Mouse (Mus musculus): ENCODE measurements around the gene Arhgap24.

The Arhgap24 gene

DNA sequence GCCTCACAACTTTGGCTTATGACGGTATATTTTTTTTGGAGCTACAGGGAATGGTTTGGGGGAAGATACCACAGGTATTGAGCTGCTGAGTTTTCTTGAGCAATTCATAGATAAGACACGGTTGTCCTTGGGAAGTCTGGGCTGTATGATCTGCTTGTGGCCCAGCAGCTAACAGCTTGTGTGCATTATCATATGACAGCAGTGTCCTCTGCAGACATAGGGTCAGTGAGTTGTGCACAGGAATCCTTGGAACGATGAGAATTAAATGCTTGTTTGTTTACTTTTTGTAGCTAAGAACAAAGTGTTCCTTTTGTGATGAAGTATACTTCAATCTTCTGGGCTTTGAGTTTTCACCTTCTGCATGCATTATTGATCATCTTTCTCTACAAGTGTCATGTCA lies 21.9 kb downstream of the Arhgap24 start:
- no peak for DNase-seq

DNA sequence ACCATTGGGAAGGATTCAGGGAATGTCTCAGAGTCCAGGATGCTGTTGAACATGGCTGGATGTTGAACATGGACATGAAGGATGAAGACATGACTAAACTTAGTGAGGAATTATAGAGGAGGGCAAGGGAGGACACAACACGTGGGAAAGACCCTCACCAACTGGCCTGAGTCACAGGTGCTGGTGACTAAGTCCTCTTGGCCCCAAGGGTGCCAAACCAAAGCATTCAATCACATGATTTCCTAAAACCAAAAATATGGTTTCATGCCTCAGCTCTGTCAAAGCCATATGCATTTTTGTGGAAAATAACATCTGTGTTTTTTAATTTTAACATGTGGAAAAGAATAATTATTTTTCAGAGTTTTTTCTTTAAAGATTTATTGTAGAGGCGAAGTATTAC lies 22.7 kb downstream of the Arhgap24 start:
- DNase-seq: no peak

DNA sequence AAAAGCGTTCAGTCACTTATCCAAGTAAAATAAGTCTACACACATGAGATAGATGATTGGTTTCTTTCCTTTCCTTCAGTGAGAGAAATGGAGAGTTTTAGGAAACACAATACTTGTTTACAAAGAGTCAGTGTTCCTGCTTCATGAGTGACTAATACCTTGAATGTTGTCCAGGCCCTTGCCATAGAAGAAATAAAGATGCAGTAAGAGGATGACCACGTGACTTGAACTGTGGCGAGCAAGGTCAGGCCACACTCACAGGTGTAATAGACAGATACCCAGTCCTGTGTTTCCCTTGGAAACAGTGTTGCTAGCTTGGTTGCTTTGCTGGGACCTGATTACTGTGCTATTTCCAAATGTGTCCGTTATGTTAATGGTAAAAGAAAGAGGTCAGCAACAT lies 23.4 kb downstream of the Arhgap24 start:
- no peak for DNase-seq

DNA sequence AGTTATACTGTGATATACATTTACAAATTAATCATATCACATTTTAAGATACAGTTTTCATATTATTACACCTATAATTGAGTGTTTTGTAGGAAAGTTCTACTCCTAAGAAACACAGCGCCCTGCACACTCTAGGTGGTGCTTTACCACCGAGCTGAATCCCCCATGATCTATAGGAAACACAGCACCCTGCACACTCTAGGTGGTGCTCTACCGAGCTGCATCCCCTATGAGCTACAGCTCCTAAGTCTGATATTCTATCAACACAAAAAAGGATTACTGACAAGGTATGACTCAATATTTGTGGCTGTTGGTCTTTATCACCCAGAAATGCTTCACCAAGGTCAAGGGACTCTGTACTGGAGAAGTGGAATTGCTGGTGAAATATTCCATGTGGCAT lies 27.0 kb downstream of the Arhgap24 start:
- no peak for DNase-seq

DNA sequence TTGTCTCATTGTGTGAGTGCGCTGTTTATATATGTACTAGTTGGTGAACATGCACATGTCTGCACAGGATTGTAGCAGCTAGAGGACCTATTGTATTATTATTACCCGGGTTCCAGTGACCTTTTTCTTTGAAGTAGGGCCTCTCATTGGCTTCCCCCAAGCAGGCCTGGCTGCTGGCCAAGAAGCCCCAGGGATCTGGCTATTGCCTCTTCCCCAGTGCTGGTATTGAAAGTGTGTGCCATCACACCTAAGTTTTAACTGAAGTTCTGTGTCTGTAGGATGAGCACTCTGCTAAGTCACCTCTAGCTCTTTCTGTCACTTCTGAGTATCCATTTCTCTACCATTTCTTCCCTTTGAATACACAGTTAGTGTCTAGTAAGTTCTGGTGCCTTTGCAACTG lies 28.2 kb downstream of the Arhgap24 start:
- DNase-seq: peak; percentile 17

DNA sequence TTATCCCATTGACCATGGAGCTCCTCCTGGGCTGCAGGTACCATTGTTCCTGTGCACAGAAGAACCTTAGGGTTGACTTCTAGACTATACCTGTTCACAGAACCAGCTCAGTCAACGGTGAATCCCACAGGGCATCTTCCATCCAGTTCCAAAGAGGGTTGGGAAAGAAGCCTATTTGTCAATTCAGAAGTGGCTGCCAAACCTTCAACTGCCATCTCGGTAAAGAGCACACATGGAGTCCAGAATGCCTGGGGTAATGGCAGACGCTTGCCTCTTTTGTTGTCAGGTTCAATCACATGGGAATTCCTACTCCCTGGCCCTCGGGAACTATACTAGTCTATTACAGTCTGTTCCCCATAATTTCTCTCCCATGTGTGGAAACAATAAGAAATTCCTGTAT lies 30.5 kb downstream of the Arhgap24 start:
- no peak for DNase-seq

DNA sequence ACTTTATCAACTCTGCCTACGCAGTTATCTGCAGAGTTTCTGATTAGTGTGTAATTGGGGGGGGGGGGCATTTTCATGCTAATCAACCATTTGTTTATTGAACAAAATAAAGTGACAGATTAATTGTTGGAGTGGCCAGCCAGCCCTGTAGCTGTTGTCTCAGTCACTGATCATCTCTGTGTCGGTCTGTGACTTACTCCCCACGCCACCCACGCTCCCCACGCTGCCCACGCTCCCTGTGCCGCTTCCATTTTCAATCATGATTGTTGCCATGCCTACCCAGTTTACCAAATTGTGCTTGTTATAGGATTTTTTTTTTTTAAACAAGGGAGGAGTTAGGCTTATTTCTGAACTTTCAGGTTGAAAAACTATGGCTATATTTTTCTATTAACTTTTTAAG lies 34.3 kb downstream of the Arhgap24 start:
- DNase-seq: no peak

DNA sequence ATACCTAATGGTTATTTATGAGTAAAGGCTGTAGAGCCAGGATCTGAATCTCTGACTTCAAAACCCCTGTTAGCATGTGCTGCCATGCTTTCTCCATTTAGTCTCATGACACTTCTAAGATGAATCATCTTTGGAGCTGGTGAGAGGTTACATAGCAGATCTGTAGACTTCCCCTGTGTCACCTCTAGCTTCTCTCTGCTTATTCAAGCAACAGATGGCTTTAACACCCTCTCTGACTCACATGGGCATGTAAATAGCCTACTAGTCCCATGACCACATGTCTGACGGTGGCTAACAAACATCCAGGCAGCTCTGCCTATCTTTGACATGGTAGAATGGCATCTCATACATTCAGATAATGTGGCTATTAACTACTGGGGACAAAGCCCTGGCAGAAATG lies 39.3 kb downstream of the Arhgap24 start:
- no peak for DNase-seq

DNA sequence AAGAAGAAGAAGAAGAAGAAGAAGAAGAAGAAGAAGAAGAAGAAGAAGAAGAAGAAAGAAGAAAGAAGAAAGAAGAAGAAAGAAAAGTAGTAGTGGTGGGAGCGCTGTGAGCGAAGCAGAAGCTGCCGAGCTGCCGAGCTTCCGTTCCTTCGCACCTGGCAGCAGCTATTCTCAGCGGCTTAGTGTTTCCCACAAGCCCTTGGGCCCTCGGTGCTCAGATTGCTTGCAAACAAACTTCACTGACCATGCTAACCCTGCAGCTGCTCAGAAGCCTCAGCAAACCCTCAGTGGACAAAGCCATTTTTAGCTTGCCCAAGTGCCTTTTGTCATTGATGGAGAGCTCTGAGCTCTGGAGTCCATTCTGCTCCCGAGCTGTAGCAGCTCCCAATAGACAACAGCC lies 54.1 kb downstream of the Arhgap24 start:
- DNase-seq: no peak

DNA sequence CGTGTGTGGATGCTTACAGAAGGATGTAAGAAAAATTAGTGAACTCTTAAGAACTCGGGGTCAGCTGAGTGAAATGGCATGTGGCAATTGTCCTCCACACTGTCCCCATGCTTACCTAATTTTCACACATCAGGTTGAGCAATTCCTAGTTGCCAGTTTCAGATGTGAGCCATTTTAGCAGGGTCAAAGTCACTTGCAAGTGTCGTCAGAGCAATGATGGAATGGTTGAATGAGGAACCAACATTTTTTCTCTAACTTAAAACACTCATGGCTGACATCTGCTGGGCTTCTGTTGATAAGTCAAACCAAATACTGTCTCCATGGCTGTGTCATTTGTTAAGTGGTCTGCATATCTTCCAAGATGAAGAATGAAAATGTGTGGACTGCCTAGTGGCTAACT lies 56.6 kb downstream of the Arhgap24 start:
- no peak for DNase-seq

DNA sequence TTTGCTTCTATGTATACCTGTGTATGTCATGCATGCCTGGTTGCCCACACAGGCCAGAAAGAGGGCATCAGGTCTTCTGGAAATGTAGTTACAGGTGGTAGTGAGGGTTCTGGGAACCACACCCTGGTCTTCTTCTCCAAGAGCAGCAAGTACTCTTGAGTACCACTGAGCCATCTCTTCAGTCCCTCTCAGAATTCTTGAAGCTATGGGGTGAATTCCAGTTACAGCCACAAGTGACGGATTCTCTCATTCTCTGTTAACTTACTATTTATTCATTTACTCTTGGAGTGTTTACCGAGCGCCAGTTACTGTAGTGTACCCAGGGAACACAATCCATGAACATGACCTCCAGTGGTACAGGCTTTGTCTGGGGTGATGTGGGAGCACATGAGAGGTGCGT lies 65.1 kb downstream of the Arhgap24 start:
- DNase-seq: no peak

DNA sequence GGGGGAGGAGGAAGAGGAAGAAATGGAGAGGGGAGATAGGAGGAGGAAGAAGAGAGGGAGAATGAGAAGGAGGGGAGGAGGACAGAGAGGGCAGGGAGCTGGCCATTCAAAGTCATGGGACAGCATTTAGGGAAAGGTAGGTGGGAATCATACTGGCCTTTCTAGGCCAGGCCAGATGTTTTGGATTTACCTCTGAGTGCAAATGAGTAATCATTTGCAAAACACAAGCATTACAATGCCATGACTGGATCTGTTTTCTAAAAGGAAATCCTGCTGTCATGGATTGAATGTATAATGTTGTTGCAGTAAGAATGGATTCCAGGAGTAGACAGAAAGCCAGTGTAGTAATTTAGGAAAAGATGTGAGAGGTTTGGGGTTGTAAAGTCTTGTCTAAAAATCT lies 66.6 kb downstream of the Arhgap24 start:
- no peak for DNase-seq

DNA sequence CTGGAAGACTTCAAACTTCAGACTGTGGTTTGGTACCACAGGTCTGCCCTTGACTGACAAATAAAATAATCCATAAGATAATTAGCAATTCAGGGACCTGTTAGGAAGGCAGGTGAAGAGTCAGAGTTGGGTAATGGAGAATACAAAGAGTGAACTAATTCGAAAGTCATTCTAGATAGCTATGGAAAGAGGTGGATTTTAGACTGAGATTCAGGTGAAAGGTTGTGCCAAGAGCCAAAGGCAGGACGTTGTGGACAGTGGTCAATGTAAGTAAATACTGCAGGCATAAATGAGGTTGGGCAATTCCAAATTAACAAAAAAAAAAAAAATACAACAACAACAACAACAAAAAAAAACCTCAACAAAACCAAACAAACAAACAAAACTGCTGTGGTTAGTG lies 67.2 kb downstream of the Arhgap24 start:
- no peak for DNase-seq

DNA sequence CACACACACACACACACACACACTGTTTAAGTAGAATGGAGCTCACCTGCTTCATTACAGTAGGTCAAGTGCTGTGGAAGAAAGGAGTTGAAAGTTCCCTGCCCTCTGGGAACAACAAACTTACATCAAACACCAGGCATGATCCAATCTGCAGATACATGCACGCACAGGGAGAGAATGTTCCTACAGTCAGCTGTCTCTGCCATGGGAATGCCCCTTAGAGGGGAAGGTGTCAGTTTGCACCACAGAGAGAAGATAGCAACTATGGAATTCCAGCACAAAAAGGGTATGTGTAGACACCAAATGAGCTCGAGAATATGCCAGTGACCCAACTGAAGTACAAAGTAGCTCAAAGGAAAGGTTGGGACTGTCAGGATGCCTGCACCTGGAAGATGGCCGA lies 69.0 kb downstream of the Arhgap24 start:
- no peak for DNase-seq

DNA sequence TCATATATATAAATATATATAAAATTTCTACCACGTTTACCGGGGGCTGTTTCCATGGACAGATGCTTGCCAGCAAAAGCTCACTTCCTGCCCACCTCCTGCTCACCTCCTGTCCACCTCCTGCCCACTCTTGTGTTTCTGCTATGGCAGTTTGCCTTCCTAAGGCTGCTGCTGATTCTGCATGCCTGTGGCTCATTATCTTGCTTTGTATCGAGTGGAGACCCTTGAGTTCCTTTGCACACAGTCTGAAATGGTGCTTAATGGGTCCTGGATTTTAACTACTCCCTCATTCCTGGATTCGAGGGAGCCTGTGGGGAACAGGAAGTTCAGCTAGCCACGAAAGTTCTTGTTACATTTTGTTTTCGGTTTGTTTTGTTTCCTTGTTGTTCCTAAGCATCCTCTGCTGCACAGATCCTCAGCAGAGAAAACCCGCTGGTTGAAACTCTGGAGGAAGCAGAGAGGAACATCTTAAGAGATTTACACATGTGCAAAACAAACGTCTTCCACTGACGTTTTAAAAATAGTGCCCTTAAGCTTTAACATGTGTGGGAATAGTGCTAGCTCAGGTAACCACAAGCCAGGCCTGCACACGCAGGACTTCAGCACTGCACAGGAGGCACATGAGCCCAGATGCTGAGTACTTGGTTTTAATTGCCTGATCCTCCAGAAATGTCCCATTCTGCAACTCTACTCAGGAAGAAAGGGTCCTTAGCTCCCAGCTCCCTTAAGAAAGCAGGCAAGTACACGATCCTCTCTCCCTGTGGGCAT lies 69.9 kb downstream of the Arhgap24 start:
- DNase-seq: no peak

DNA sequence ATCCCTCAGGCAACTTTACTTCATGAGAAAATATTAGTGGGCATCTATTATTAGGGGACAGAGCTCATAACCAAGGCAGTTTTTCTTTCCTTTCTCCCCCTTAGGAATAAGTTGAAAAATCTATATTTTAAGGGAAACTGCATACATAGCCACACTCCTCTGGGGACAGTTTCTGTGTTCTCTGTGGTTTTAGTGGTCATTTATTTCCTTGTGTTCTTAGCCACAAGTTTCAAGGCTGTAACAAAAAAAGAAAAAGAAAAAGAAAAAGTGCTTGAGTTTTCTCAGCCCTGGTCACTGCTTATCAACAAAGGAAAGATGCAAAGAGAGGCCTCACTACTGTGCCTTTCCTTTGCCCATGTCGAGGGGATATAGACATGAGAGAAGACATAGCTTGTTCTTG lies 71.3 kb downstream of the Arhgap24 start:
- no peak for DNase-seq

DNA sequence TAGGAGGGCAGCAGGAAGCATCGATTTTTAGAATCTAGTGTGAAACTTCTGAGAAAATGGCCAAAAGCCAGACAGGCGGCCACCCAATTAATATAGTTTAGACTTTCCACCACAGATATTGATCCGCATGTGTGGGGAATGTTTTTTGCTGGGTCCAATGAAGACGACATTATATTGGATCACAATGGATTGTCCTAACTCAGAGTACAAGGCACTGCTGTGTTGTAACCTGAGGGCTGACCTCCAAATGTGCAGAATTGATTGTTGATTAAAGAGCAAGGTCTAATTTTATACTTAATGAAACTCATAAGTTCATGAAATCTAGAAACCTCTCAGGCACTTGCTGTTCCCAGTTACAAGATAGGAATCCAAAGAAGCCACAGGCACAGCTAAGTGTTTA lies 74.8 kb downstream of the Arhgap24 start:
- no peak for DNase-seq

DNA sequence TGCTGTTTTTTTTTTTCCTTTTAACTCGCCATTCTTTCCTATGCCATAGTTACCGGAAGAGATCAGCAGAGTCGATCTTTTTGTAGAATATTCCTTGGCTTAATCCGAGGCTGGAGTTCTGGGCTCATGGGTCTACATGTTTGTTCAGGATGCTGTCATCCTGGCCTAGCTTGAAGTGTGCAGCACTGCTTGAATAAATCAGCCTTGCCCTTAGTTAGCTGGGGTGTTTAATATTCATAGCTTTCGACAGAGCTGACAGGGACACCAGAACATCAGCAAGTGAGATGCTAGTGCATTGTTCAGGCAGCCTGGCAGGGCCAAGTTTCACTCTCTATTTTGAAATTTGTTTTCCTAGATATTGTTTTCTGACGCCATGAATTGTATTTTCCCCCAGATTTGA lies 79.1 kb downstream of the Arhgap24 start:
- no peak for DNase-seq

DNA sequence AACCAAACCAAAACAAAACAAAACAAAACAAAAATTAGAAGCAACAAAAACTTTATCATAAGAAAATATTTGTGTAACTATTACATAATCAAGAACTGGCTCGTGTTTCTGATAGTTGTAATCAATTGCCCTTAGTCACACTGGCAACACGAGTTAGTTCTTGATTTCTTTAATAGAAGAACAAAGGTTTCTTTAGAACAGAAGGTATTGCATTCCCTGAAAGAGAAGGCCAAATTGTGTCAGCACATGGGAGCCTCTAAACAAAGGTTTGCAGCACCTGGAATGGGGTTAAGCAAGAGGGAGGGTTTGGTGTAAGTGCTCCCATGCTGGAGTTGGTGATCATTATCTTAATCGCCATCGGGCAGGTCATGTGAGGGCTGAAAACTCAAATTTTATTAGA lies 82.8 kb downstream of the Arhgap24 start:
- DNase-seq: no peak

DNA sequence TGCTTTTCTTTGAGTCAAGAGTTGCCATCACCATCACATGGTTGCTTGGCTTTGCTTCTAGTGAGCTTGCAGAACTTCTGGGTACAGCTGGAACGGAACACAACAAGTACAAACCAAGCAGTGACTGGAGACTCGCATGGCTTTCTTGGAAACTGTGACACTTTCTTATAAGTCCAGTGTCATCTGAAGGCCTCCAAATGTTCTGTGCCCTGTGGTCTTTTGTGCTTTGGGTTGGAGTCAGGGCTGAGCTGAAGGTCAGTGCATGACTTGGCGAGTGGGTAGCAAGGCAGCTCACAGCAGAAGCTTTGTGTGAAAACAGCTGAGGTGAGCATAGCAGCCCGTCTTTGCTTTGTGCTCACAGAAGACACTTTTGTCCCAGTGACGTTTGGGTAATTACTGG lies 87.6 kb downstream of the Arhgap24 start:
- DNase-seq: no peak

DNA sequence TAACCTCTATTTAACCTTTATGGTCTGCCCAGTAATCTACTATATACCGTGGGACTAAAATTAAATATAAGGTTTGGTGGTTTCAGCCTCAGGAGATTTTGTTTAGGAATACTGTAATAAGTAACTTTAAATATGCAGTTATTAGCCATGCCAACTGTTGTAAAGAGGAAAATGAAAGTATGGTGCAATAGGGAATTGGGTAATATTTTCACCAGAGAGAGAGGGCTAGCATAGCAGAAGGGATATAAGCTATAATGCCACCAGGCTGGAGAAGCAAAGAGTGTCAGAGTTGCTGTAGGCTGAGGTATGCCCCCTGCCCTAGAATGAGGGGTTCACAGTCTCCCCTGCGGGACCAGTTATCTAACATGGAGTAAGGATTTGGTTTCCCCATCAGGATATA lies 90.3 kb downstream of the Arhgap24 start:
- no peak for DNase-seq

DNA sequence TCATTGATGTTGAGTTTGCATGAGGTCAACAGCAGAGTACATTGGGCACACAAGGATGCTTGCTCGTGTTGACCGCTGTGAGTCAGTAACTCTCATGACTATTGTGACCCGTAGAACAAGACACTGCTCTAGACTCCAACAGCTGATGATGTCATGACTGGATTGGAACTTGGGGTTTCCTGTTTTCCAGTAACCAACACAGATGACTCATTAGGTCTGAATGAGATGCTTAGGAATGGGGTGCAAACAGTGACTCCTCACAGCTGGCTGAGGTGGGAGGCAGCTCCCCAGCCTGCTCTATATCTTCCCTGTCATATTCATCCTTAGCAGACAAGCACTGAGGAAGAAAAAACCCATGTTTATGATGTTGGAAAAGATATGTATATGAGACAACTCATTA lies 95.6 kb downstream of the Arhgap24 start:
- DNase-seq: no peak

DNA sequence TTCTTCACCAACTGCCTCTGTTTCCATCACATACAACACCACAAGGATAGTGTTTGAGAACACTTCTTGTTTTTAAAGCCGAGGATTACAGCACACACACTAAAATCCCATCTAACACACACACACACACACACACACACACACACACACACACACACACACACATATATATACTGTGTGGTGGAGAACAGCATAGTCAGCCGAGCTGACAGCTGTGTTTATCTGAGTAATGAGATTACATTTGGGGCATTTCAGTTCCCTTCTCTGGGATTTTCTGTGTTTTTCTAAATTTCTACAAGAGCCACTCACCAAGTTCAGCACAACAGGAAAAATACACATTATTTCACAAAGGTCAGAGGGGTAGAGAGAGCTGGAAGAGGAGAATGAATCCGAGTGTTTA lies 96.5 kb downstream of the Arhgap24 start:
- DNase-seq: no peak

DNA sequence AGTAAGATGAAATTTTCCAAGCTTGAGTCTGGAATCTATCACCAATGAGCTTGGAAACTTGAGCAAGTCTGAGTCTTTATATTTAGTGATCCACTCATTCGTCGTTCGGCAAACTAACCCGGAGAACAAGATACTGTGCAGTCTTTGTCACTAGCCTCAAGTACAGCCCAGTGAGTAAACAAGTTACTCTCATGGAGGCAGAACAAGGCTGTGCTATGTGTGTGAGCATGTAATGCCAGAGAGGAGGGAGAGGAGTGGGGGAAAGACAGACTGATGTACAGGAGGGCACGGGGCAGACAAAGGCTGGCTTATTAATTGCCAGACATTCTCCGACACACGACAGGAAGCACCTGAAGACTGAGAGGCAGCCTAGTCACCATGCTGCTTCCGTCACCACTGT lies 97.2 kb downstream of the Arhgap24 start:
- no peak for DNase-seq

DNA sequence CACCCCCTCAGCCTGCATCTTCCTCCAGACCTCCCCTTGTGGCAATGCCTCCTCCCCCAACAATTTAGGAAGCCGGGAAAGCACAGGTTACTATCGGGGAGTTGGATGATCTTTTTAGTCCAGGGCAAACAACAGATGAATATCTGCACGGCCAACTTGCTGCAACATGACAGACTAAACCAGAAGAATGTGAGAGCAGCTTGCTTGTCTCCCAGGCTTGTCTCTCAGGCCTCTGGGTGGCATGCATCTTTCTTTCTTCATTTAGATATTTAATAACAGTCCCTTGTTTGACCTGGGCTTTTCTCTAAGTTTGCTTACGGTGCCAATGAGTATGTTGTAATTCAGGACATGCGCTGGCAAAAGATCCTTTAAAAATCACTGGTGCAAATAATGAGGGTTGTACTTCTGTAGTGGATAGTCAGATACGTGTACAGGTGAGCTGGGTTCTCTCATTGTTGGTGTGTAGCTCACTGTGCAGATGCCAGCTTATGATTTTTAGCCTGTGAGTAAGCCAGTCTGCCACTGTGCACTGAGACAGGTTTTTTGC lies 101.7 kb downstream of the Arhgap24 start:
- DNase-seq: no peak
